Mouse (Mus musculus) ES-E14 (cell line): ENCODE results near the gene Upk2. TPM values are rescaled to one million over a fixed set of nuclear protein-coding genes. Genes with fewer than 3 reads are reported as not detected.

ENCODE experiments used
- DNase-seq: peaks from one replicate; pipeline ENCODE4 v3.0.0-alpha.2; 2013; ENCODE audit warnings: low read depth, low spot score
- H3K27ac ChIP-seq: 2 replicates; pipeline ENCODE4 v1.5.1; 2012; ENCODE audit warnings: low read depth, mild to moderate bottlenecking, low read length, moderate library complexity, mixed read lengths; ENCODE audit not compliant: poor library complexity, insufficient read depth, severe bottlenecking
- H3K36me3 ChIP-seq: 2 replicates; pipeline ENCODE4 v1.6.1; 2012; ENCODE audit warnings: mild to moderate bottlenecking, low read length, moderate library complexity, mixed read lengths; ENCODE audit not compliant: control insufficient read depth, poor library complexity, insufficient read depth, severe bottlenecking
- H3K4me1 ChIP-seq, 2 experiments: fragments of 150-350 bp in 1 of 2; sonication (generic) in 1 of 2; 2 replicates each; pipeline ENCODE4 v1.6.1; 2012; ENCODE audit warnings: low read length in 2 of 2, mild to moderate bottlenecking in 1 of 2, mixed read lengths in 1 of 2; ENCODE audit not compliant: control insufficient read depth in 2 of 2, insufficient read depth in 2 of 2, poor library complexity in 1 of 2
- H3K4me3 ChIP-seq, 2 experiments: fragments of 150-350 bp in 1 of 2; sonication (generic) in 1 of 2; 2 replicates each; pipeline ENCODE4 v1.5.1; 2012; ENCODE audit warnings: low read length in 2 of 2, low read depth in 1 of 2, mild to moderate bottlenecking in 1 of 2, mixed read lengths in 1 of 2; ENCODE audit not compliant: insufficient read depth in 1 of 2, poor library complexity in 1 of 2, severe bottlenecking in 1 of 2
- H3K9ac ChIP-seq: 2 replicates; pipeline ENCODE4 v1.6.1; 2012; ENCODE audit warnings: low read depth, mild to moderate bottlenecking, low read length, mixed read lengths; ENCODE audit not compliant: poor library complexity, insufficient read depth, severe bottlenecking
- H3K9me3 ChIP-seq: fragments of 150-350 bp; sonication (generic); 2 replicates; pipeline ENCODE4 v1.6.1; 2012; ENCODE audit warnings: low read depth, mild to moderate bottlenecking, low read length; ENCODE audit not compliant: control insufficient read depth, insufficient read depth
- CHD2 ChIP-seq: IDR thresholded peaks from 2 replicates; pipeline ENCODE4 v1.6.1; 2014; ENCODE audit warnings: mild to moderate bottlenecking, low read depth, low read length, inconsistent platforms
- HCFC1 ChIP-seq: IDR thresholded peaks from 2 replicates; pipeline ENCODE4 v1.6.1; 2012; ENCODE audit warnings: low read length, inconsistent platforms, borderline replicate concordance; ENCODE audit not compliant: insufficient read depth
- MAFK ChIP-seq: IDR thresholded peaks from 2 replicates; pipeline ENCODE4 v1.6.1; 2014; ENCODE audit warnings: mild to moderate bottlenecking, low read depth, low read length, inconsistent platforms; ENCODE audit not compliant: insufficient read depth
- ZC3H11A ChIP-seq: IDR thresholded peaks from 2 replicates; pipeline ENCODE4 v1.6.1; 2012; ENCODE audit warnings: low read depth, mild to moderate bottlenecking, inconsistent platforms, low read length, borderline replicate concordance
- ZNF384 ChIP-seq: IDR thresholded peaks from 2 replicates; pipeline ENCODE4 v1.6.1; 2012; ENCODE audit warnings: low read depth, low read length, inconsistent platforms
- in situ Hi-C, 2 experiments: fragments of 600-800 bp; cut with MboI; formaldehyde crosslinking; loops; one replicate each; pipeline ENCODE4 v1.15.1; 2025; ENCODE audit warnings: low sequenced_read_pairs in 2 of 2, inconsistent platforms in 1 of 2; ENCODE audit not compliant: unreplicated experiment in 2 of 2
- total RNA-seq: library from RNA; depleted of rRNA; stranded (reverse); fragments of 300-350 nt; gene quantifications from 2 replicates; pipeline ENCODE4 v1.2.3, GENCODE M21; 2012

Gene Upk2
- total RNA-seq, 1 experiment, result 0.31 TPM

GRCm38 (mm10) chr9:44486335-44486734 is 31.6 kb upstream of the Upk2 start:
- H3K4me1 ChIP-seq, result peaks cover 5 to 59% of the 10 kb centered on the region in 2 experiments; a peak in 3 of 4 replicates
- H3K4me3 ChIP-seq, result no peak overlapping the region
- TF ChIP-seq ZC3H11A (no peak), MAFK (no peak), ZNF384 (no peak), CHD2 (no peak), HCFC1 (no peak)
- DNase-seq, result no peak
- H3K9ac ChIP-seq, result no peak overlapping the region
- no peak overlapping the region for H3K27ac ChIP-seq
- H3K9me3 ChIP-seq, result no peaks in the 10 kb centered on the region
- H3K36me3 ChIP-seq, result no peaks in the 10 kb centered on the region
- in situ Hi-C loops, result no loop called here

- in situ Hi-C loops, result no loop called here
- no peak overlapping the region for H3K27ac ChIP-seq
- peaks cover 5 to 53% of the 10 kb centered on the region in 2 experiments; a peak in 3 of 4 replicates for H3K4me1 ChIP-seq
- no peak for DNase-seq
- no peak overlapping the region for H3K9ac ChIP-seq
- no peaks in the 10 kb centered on the region for H3K36me3 ChIP-seq
- no peaks in the 10 kb centered on the region for H3K9me3 ChIP-seq
- no peak overlapping the region for H3K4me3 ChIP-seq
- TF ChIP-seq ZNF384 (no peak), CHD2 (no peak), MAFK (no peak), HCFC1 (no peak), ZC3H11A (no peak)
These were observed 30.9 kb upstream of the Upk2 start for GRCm38 (mm10) chr9:44485516-44486161.

GRCm38 (mm10) chr9:44485105-44485515 is 30.3 kb upstream of the Upk2 start:
- TF ChIP-seq HCFC1 (no peak), MAFK (no peak), ZC3H11A (no peak), ZNF384 (no peak), CHD2 (no peak)
- Histone ChIP-seq H3K4me3 (no peak overlapping the region), H3K9me3 (no peaks in the 10 kb centered on the region), H3K27ac (no peak overlapping the region), H3K9ac (no peak overlapping the region), H3K36me3 (no peaks in the 10 kb centered on the region), H3K4me1 (peaks cover 5 to 51% of the 10 kb centered on the region in 2 experiments; a peak in 3 of 4 replicates)
- in situ Hi-C loops, result no loop called here
- DNase-seq, result no peak

GRCm38 (mm10) chr9:44484311-44485104 is 29.7 kb upstream of the Upk2 start:
- Histone ChIP-seq H3K27ac (no peak overlapping the region), H3K4me3 (no peak overlapping the region), H3K4me1 (peaks cover 5 to 49% of the 10 kb centered on the region in 2 experiments; a peak in 3 of 4 replicates), H3K9me3 (no peaks in the 10 kb centered on the region), H3K9ac (no peak overlapping the region), H3K36me3 (no peaks in the 10 kb centered on the region)
- in situ Hi-C loops, result no loop called here
- no peak for TF ChIP-seq CHD2
- no peak for DNase-seq
